ENCODE assay signal across 16 mouse cellular contexts in genomic region chr13:99764097-99764714, GRCm38 (mm10).
DNase-seq lines count a peak whose midpoint lies in the region; ATAC-seq and TF ChIP-seq lines count a peak whose summit lies in the region.
"Had no signal": no experiment of that assay in that cellular context is flagged by ENCODE, and none has a peak within 500 bp of the region (broad histone marks: within the 10 kb centered on the region; RNA-seq: fewer than 3 reads in every experiment).

No protein-coding gene starts in this region.

- H3K27ac ChIP-seq in liver, postnatal 0 days (ENCODE audit: low read depth), result peak overlapping the region; percentile 20; the same call in 1 of the 2 replicates
- no peak overlapping the region for H3K27ac ChIP-seq in liver, embryonic 11.5 days (ENCODE audit: low read depth, low read length)
- peak overlapping the region; percentile 60 for H3K27ac ChIP-seq in embryonic facial prominence, embryonic 13.5 days
- H3K27ac ChIP-seq in limb, embryonic 10.5 days, result peak overlapping the region; percentile 50; the same call in 1 of the 2 replicates
- 0 out of 2 replicates have a peak overlapping the region, but pooled peaks have one; percentile 1 for H3K27ac ChIP-seq in neural tube, embryonic 14.5 days (ENCODE audit: low read depth, low read length)
- H3K27ac ChIP-seq: heart, embryonic 15.5 days; liver, embryonic 12.5 days had no signal

- H3K9ac ChIP-seq in liver, postnatal 0 days (replicated peaks), result no peak overlapping the region
- no peak overlapping the region for H3K9ac ChIP-seq in liver, embryonic 11.5 days (ENCODE audit: low read depth, low read length)
- no peak overlapping the region for H3K9ac ChIP-seq in embryonic facial prominence, embryonic 13.5 days
- no peak overlapping the region for H3K9ac ChIP-seq in neural tube, embryonic 14.5 days (replicated peaks; ENCODE audit: low read depth, low read length)
- H3K9ac ChIP-seq: heart, embryonic 15.5 days; liver, embryonic 12.5 days had no signal

- no peak overlapping the region for H3K4me3 ChIP-seq in liver, postnatal 0 days (ENCODE audit: low read depth, low read length)
- H3K4me3 ChIP-seq in liver, embryonic 11.5 days (ENCODE audit: low read depth, low read length), result no peak overlapping the region
- no peak overlapping the region for H3K4me3 ChIP-seq in embryonic facial prominence, embryonic 13.5 days
- no peak overlapping the region for H3K4me3 ChIP-seq in limb, embryonic 10.5 days
- H3K4me3 ChIP-seq in neural tube, embryonic 14.5 days (ENCODE audit: low read depth, low read length), result no peak overlapping the region
- H3K4me3 ChIP-seq: heart, embryonic 15.5 days; liver, embryonic 12.5 days; myocyte had no signal

- no peak overlapping the region for H3K4me2 ChIP-seq in liver, postnatal 0 days (ENCODE audit: low read depth, low read length)
- no peak overlapping the region for H3K4me2 ChIP-seq in liver, embryonic 11.5 days
- no peak overlapping the region for H3K4me2 ChIP-seq in embryonic facial prominence, embryonic 13.5 days
- H3K4me2 ChIP-seq in neural tube, embryonic 14.5 days (ENCODE audit: low read depth, low read length), result no peak overlapping the region
- H3K4me2 ChIP-seq: heart, embryonic 15.5 days; liver, embryonic 12.5 days had no signal

- no peak for TF ChIP-seq CTCF in liver, postnatal 0 days (IDR thresholded peaks at IDR 0.05; ENCODE audit: low read depth)

- no peaks in the 10 kb centered on the region for H3K27me3 ChIP-seq in liver, postnatal 0 days (ENCODE audit: insufficient read depth, low read length)
- H3K27me3 ChIP-seq in liver, embryonic 11.5 days (replicated peaks; ENCODE audit: control insufficient read depth, insufficient read depth, low read length), result no peaks in the 10 kb centered on the region; the same call in 1 of the 2 replicates
- no peaks in the 10 kb centered on the region for H3K27me3 ChIP-seq in embryonic facial prominence, embryonic 13.5 days
- H3K27me3 ChIP-seq in limb, embryonic 10.5 days (ENCODE audit: low read depth, poor library complexity, severe bottlenecking), result no peaks in the 10 kb centered on the region
- H3K27me3 ChIP-seq in neural tube, embryonic 14.5 days (ENCODE audit: control insufficient read depth, insufficient read depth, low read length), result no peaks in the 10 kb centered on the region
- H3K27me3 ChIP-seq: CH12.LX; heart, embryonic 15.5 days had no signal

- WGBS in liver, postnatal 0 days (ENCODE audit: insufficient replicate concordance), result 59% methylated on average over 6 of the region's 6 CpGs
- WGBS in liver, embryonic 11.5 days, result 66% methylated on average over 6 of the region's 6 CpGs
- WGBS in embryonic facial prominence, embryonic 13.5 days, result 60% methylated on average over 6 of the region's 6 CpGs
- WGBS in limb, embryonic 10.5 days, result 74% methylated on average over 6 of the region's 6 CpGs
- WGBS in neural tube, embryonic 14.5 days, result 45% methylated on average over 6 of the region's 6 CpGs

- peaks cover 12% of the 10 kb centered on the region for H3K4me1 ChIP-seq in liver, postnatal 0 days (ENCODE audit: insufficient read depth)
- peaks cover 11% of the 10 kb centered on the region for H3K4me1 ChIP-seq in liver, embryonic 11.5 days (replicated peaks; ENCODE audit: control insufficient read depth, insufficient read depth, low read length)
- H3K4me1 ChIP-seq in embryonic facial prominence, embryonic 13.5 days, result peaks cover 57% of the 10 kb centered on the region
- H3K4me1 ChIP-seq in limb, embryonic 10.5 days, result peaks cover 13% of the 10 kb centered on the region
- H3K4me1 ChIP-seq in neural tube, embryonic 14.5 days (ENCODE audit: control insufficient read depth, insufficient read depth, low read length), result peaks cover 8% of the 10 kb centered on the region; the same call in 1 of the 2 replicates

- H3K36me3 ChIP-seq in liver, postnatal 0 days (replicated peaks; ENCODE audit: insufficient read depth, low read length), result no peaks in the 10 kb centered on the region
- no peaks in the 10 kb centered on the region for H3K36me3 ChIP-seq in liver, embryonic 11.5 days (ENCODE audit: control insufficient read depth, insufficient read depth, low read length)
- no peaks in the 10 kb centered on the region for H3K36me3 ChIP-seq in embryonic facial prominence, embryonic 13.5 days
- no peaks in the 10 kb centered on the region for H3K36me3 ChIP-seq in limb, embryonic 10.5 days
- H3K36me3 ChIP-seq in neural tube, embryonic 14.5 days (ENCODE audit: control insufficient read depth, insufficient read depth, low read length), result no peaks in the 10 kb centered on the region
- H3K36me3 ChIP-seq: heart, embryonic 15.5 days; liver, embryonic 12.5 days had no signal

- peak; percentile 36 for DNase-seq in liver, postnatal 0 days
- no peak for DNase-seq in liver, embryonic 11.5 days (ENCODE audit: low spot score)
- DNase-seq in limb, embryonic 10.5 days (ENCODE audit: low spot score), result no peak
- DNase-seq in T-cell, adult 2 months (ENCODE audit: low spot score), result no peak
- no peak for DNase-seq in right cerebral cortex, postnatal 10 days (ENCODE audit: low spot score in 2 of 2)
- DNase-seq: adrenal gland, adult 8-10 months; gastrocnemius, postnatal 14 days; kidney, postnatal 25 days; lung, postnatal 14 days; retina, postnatal 1 day had no signal

- ATAC-seq in liver, postnatal 0 days, result no peak
- no peak for ATAC-seq in liver, embryonic 11.5 days (replicated peaks; ENCODE audit: low FRiP score)
- no peak for ATAC-seq in embryonic facial prominence, embryonic 13.5 days (ENCODE audit: insufficient number of reproducible peaks, insufficient read depth, low FRiP score, low TSS enrichment, low read depth)
- peak; percentile 84 for ATAC-seq in neural tube, embryonic 14.5 days (ENCODE audit: low read depth)
- ATAC-seq: liver, embryonic 12.5 days had no signal

- H3K9me3 ChIP-seq in liver, postnatal 0 days (ENCODE audit: low read length), result no peaks in the 10 kb centered on the region
- H3K9me3 ChIP-seq in liver, embryonic 11.5 days (ENCODE audit: control insufficient read depth, low read length), result no peaks in the 10 kb centered on the region
- no peaks in the 10 kb centered on the region for H3K9me3 ChIP-seq in embryonic facial prominence, embryonic 13.5 days
- no peaks in the 10 kb centered on the region for H3K9me3 ChIP-seq in limb, embryonic 10.5 days (replicated peaks)
- no peaks in the 10 kb centered on the region for H3K9me3 ChIP-seq in neural tube, embryonic 14.5 days (ENCODE audit: control insufficient read depth, low read length)
- H3K9me3 ChIP-seq: heart, embryonic 15.5 days; liver, embryonic 12.5 days had no signal

- no peak for TF ChIP-seq EP300 in liver, postnatal 0 days (IDR thresholded peaks at IDR 0.05; ENCODE audit: low read depth)
